In genomic region chr10:128518833-128519232, GRCm38 (mm10) we compare ENCODE assay signal across 8 mouse cellular contexts. TPM values are rescaled to one million over a fixed set of nuclear protein-coding genes. Genes with fewer than 3 reads are reported as not detected.
DNase-seq lines count a peak whose midpoint lies in the region; ATAC-seq and TF ChIP-seq lines count a peak whose summit lies in the region.

No protein-coding gene starts in this region.

- H3K27ac ChIP-seq in forebrain, embryonic 14.5 days (ENCODE audit: low read depth, low read length): no peak overlapping the region
- H3K27ac ChIP-seq in forebrain, embryonic 13.5 days: no peak overlapping the region
- no peak overlapping the region for H3K27ac ChIP-seq in neural tube, embryonic 11.5 days (ENCODE audit: low read depth, low read length)

- H3K4me3 ChIP-seq in forebrain, embryonic 14.5 days (ENCODE audit: low read depth, low read length): no peak overlapping the region
- no peak overlapping the region for H3K4me3 ChIP-seq in forebrain, embryonic 13.5 days
- H3K4me3 ChIP-seq in neural tube, embryonic 11.5 days (ENCODE audit: low read depth, low read length): no peak overlapping the region

- H3K27me3 ChIP-seq in forebrain, embryonic 14.5 days (replicated peaks; ENCODE audit: control insufficient read depth, insufficient read depth, low read length): peaks cover 5% of the 10 kb centered on the region; the same call in 1 of the 2 replicates
- H3K27me3 ChIP-seq in forebrain, embryonic 13.5 days: peaks cover 52% of the 10 kb centered on the region
- peaks cover 13% of the 10 kb centered on the region for H3K27me3 ChIP-seq in neural tube, embryonic 11.5 days (ENCODE audit: control insufficient read depth, insufficient read depth, low read length)

- H3K4me2 ChIP-seq in forebrain, embryonic 14.5 days (ENCODE audit: low read length): no peak overlapping the region
- no peak overlapping the region for H3K4me2 ChIP-seq in forebrain, embryonic 13.5 days
- no peak overlapping the region for H3K4me2 ChIP-seq in neural tube, embryonic 11.5 days (ENCODE audit: low read depth)

- no peaks in the 10 kb centered on the region for H3K9me3 ChIP-seq in forebrain, embryonic 14.5 days (replicated peaks; ENCODE audit: control insufficient read depth, low read length)
- H3K9me3 ChIP-seq in forebrain, embryonic 13.5 days (replicated peaks): no peaks in the 10 kb centered on the region
- no peaks in the 10 kb centered on the region; the same call in 1 of the 2 replicates for H3K9me3 ChIP-seq in neural tube, embryonic 11.5 days (ENCODE audit: control insufficient read depth, low read length)

- 71% methylated on average over 7 of the region's 7 CpGs for WGBS in forebrain, embryonic 14.5 days
- WGBS in forebrain, embryonic 13.5 days: 66% methylated on average over 7 of the region's 7 CpGs
- 75% methylated on average over 7 of the region's 7 CpGs for WGBS in neural tube, embryonic 11.5 days

- peaks cover 3% of the 10 kb centered on the region; the same call in 1 of the 2 replicates for H3K36me3 ChIP-seq in forebrain, embryonic 14.5 days (ENCODE audit: control insufficient read depth, insufficient read depth, low read length)
- H3K36me3 ChIP-seq in forebrain, embryonic 13.5 days (ENCODE audit: poor library complexity, severe bottlenecking): no peaks in the 10 kb centered on the region; the same call in 1 of the 2 replicates
- 0 out of 2 replicates have a peak, but pooled peaks cover 7% of the 10 kb centered on the region for H3K36me3 ChIP-seq in neural tube, embryonic 11.5 days (ENCODE audit: control insufficient read depth, insufficient read depth, low read length)

- no peak for ATAC-seq in forebrain, embryonic 14.5 days
- ATAC-seq in forebrain, embryonic 13.5 days: no peak
- no peak for ATAC-seq in neural tube, embryonic 11.5 days (ENCODE audit: insufficient read depth, low FRiP score, low TSS enrichment)

- TF ChIP-seq POLR2A in brain, embryonic 14.5 days (IDR thresholded peaks at IDR 0.05; ENCODE audit: borderline replicate concordance, extremely low read depth, insufficient read depth, insufficient read length, poor library complexity, severe bottlenecking): no peak

- peak; percentile 50; the same call in 1 of the 2 replicates for TF ChIP-seq CTCF in brain, embryonic 14.5 days (IDR thresholded peaks at IDR 0.05; ENCODE audit: borderline replicate concordance, extremely low read depth, insufficient read depth, insufficient read length)

- peak; percentile 32 for DNase-seq in forebrain, embryonic 14.5 days (ENCODE audit: low spot score)
- peak; percentile 30 for DNase-seq in neural tube, embryonic 11.5 days (ENCODE audit: low spot score)
- DNase-seq in neural tube, embryonic 10.5 days (ENCODE audit: extremely low spot score, low spot score): no peak
- DNase-seq in brain, embryonic 14.5 days (ENCODE audit: low read depth): peak; percentile 34
- peak; percentile 62 for DNase-seq in kidney, adult 9 months
- peak; percentile 62 for DNase-seq in naive thymus-derived CD4-positive, alpha-beta T cell, adult 2 months (ENCODE audit: low read depth)
- DNase-seq in urinary bladder, postnatal 14 days (ENCODE audit: low spot score): no peak

- H3K9ac ChIP-seq in forebrain, embryonic 14.5 days (ENCODE audit: low read length): no peak overlapping the region
- H3K9ac ChIP-seq in forebrain, embryonic 13.5 days: no peak overlapping the region
- H3K9ac ChIP-seq in neural tube, embryonic 11.5 days (ENCODE audit: low read length): no peak overlapping the region; the same call in 1 of the 2 replicates

- H3K4me1 ChIP-seq in forebrain, embryonic 14.5 days (ENCODE audit: control insufficient read depth, insufficient read depth, low read length): no peaks in the 10 kb centered on the region
- H3K4me1 ChIP-seq in forebrain, embryonic 13.5 days: no peaks in the 10 kb centered on the region
- no peaks in the 10 kb centered on the region for H3K4me1 ChIP-seq in neural tube, embryonic 11.5 days (ENCODE audit: control insufficient read depth, insufficient read depth, low read length)

RNA-seq across cellular contexts. Expression of gene Esyt1, which starts 6.8 kb away (rescaled TPM):
- 4.7 and 6.3 TPM in 2 replicates for polyA plus RNA-seq in forebrain, embryonic 14.5 days (2014; fragmentation: Nextera tagmentation; extraction: Ambion mirVana)
- 7.0 and 7.7 TPM in 2 replicates for polyA plus RNA-seq in forebrain, embryonic 13.5 days (2015; fragmentation: Nextera tagmentation; extraction: Ambion mirVana)
- polyA plus RNA-seq in neural tube, embryonic 11.5 days (2014; fragmentation: Nextera tagmentation; extraction: Ambion mirVana): 27.3 and 34.1 TPM in 2 replicates
- 15.4 and 20.1 TPM in 2 replicates for polyA plus RNA-seq in brain, embryonic 14.5 days (2012; rRNA removed)

RNA-seq across cellular contexts. Expression of gene Myl6b, which starts 20.3 kb away (rescaled TPM):
- 4.6 and 5.8 TPM in 2 replicates for polyA plus RNA-seq in forebrain, embryonic 14.5 days (2014; fragmentation: Nextera tagmentation; extraction: Ambion mirVana)
- polyA plus RNA-seq in forebrain, embryonic 13.5 days (2015; fragmentation: Nextera tagmentation; extraction: Ambion mirVana): 4.1 TPM in 2 replicates
- polyA plus RNA-seq in neural tube, embryonic 11.5 days (2014; fragmentation: Nextera tagmentation; extraction: Ambion mirVana): 2.4 and 3.5 TPM in 2 replicates
- 31.6 and 36.4 TPM in 2 replicates for polyA plus RNA-seq in brain, embryonic 14.5 days (2012; rRNA removed)

RNA-seq across cellular contexts. Expression of gene Myl6, which starts 24.9 kb away (rescaled TPM):
- 732 and 818 TPM in 2 replicates for polyA plus RNA-seq in forebrain, embryonic 14.5 days (2014; fragmentation: Nextera tagmentation; extraction: Ambion mirVana)
- 740 and 741 TPM in 2 replicates for polyA plus RNA-seq in forebrain, embryonic 13.5 days (2015; fragmentation: Nextera tagmentation; extraction: Ambion mirVana)
- 776 and 804 TPM in 2 replicates for polyA plus RNA-seq in neural tube, embryonic 11.5 days (2014; fragmentation: Nextera tagmentation; extraction: Ambion mirVana)
- polyA plus RNA-seq in brain, embryonic 14.5 days (2012; rRNA removed): 1,007 and 1,045 TPM in 2 replicates

RNA-seq across cellular contexts. Expression of gene Zc3h10, which starts 28.7 kb away (rescaled TPM):
- polyA plus RNA-seq in forebrain, embryonic 14.5 days (2014; fragmentation: Nextera tagmentation; extraction: Ambion mirVana): 16.2 and 18.2 TPM in 2 replicates
- polyA plus RNA-seq in forebrain, embryonic 13.5 days (2015; fragmentation: Nextera tagmentation; extraction: Ambion mirVana): 18.3 and 19.4 TPM in 2 replicates
- polyA plus RNA-seq in neural tube, embryonic 11.5 days (2014; fragmentation: Nextera tagmentation; extraction: Ambion mirVana): 16.6 and 18.3 TPM in 2 replicates
- polyA plus RNA-seq in brain, embryonic 14.5 days (2012; rRNA removed): 19.3 and 23.1 TPM in 2 replicates

RNA-seq across cellular contexts. Expression of gene Rpl41, which starts 30.3 kb away (rescaled TPM):
- 2,276 and 3,259 TPM in 2 replicates for polyA plus RNA-seq in forebrain, embryonic 14.5 days (2014; fragmentation: Nextera tagmentation; extraction: Ambion mirVana)
- 2,951 and 3,131 TPM in 2 replicates for polyA plus RNA-seq in forebrain, embryonic 13.5 days (2015; fragmentation: Nextera tagmentation; extraction: Ambion mirVana)
- polyA plus RNA-seq in neural tube, embryonic 11.5 days (2014; fragmentation: Nextera tagmentation; extraction: Ambion mirVana): 3,132 and 3,213 TPM in 2 replicates
- 2,223 TPM in 2 replicates for polyA plus RNA-seq in brain, embryonic 14.5 days (2012; rRNA removed)

Comparison
In these comparisons a context has a peak if more than half of its experiments do, and no peak if none do; other contexts are left out.
1. DNase-seq: peak in forebrain, embryonic 14.5 days (single experiment), neural tube, embryonic 11.5 days (single experiment), brain, embryonic 14.5 days (single experiment), kidney, adult 9 months (single experiment) and naive thymus-derived CD4-positive, alpha-beta T cell, adult 2 months (single experiment); none in neural tube, embryonic 10.5 days (single experiment) and urinary bladder, postnatal 14 days (single experiment).